Mouse (Mus musculus): ENCODE measurements at regions not wholly inside any gene's neighbourhood (a gene's known extent, or its start where the extent isn't known, plus 50 kb on each side); places are given as distances from the start of the nearest gene placed in this dataset.

DNA sequence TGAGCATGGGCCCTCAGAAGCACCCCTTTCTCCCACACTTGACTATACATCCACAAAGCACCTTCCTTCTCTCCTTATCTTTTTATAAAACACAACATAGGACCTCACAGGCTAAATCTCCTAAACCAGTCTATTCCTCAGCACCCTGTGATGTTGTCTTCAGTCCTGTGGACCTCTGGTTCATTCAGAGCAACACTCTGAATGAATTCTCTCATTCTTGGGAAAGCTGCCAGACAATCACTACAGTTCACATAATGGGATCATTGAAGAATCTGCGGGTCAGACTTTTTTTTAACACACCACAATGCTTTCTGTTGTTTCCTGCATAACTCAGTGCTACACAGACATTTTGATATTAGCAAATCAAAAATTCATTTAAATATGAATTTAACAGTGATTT, 115.9 kb upstream of the Cdh20 start:
- no peak for ATAC-seq (ENCODE audit: insufficient read depth)
- Histone ChIP-seq H3K27ac (ENCODE audit: low read depth) (no peak overlapping the region), H3K4me1 (ENCODE audit: insufficient read depth) (no peaks in the 10 kb centered on the region), H3K4me3 (ENCODE audit: low read depth, low read length) (no peak overlapping the region), H3K9me3 (ENCODE audit: low read depth, low read length) (no peaks in the 10 kb centered on the region), H3K27me3 (ENCODE audit: insufficient read depth, low read length) (no peaks in the 10 kb centered on the region), H3K9ac (no peak overlapping the region), H3K4me2 (no peak overlapping the region), H3K36me3 (ENCODE audit: insufficient read depth) (no peaks in the 10 kb centered on the region)
- TF ChIP-seq CTCF (IDR thresholded peaks at IDR 0.05; ENCODE audit: low read depth), result no peak
- WGBS, result 52% methylated on average over 1 of the region's 1 CpGs
- peak; percentile 19 for DNase-seq
